Mouse (Mus musculus): ENCODE measurements at regions not wholly inside any gene's neighbourhood (a gene's known extent, or its start where the extent isn't known, plus 50 kb on each side); places are given as distances from the start of the nearest gene placed in this dataset.

DNA sequence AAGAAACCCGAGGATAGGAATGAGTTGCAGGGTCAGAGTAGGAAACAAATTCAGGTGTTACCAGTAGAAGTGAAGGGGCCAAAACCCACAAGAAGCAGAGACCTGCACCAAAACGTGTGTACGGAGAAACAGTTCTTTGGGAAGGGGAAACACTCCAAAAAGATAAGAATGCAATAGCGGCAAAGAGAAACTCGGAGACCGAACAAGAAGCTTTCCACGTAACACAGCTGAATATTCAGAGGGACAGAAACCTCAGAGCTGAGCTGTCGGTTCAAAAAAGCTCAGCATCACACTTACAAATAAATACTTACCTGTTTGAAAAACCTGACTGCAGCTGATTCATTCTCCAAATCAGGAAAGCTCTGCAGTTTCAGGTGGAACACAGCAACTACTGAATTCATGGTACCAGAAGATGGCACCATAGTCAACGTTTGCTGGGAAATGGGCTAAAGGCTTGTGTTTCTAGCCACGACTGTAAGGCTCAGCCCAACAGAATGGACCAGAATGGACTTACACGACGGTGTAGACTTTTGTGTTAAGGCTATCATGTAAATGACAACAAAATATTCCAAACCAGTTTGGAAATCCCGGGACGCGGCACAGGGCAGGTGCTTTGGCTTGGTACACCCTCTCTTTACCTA lies 484.9 kb downstream of the Plcl1 start:
- peak; percentile 50 for DNase-seq

DNA sequence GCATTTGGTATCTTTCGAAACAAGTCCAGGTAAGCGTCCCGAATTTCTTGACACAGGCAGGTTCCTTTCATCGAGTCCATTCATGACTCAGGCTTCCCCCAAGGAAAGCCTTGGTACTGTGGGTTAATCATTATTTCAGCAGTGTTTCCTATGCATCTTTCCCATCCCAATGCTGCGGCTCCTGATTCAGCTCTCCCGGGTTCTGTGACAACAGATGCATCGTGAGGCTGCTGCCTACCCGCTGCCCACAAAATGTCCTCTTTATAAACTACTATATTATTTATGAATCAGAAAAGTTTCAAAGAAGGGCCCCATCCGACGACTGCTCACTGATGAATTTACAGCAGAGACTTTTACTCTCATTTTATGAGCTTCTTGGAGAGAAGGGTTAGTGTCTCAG lies 486.2 kb downstream of the Plcl1 start:
- no peak for DNase-seq

DNA sequence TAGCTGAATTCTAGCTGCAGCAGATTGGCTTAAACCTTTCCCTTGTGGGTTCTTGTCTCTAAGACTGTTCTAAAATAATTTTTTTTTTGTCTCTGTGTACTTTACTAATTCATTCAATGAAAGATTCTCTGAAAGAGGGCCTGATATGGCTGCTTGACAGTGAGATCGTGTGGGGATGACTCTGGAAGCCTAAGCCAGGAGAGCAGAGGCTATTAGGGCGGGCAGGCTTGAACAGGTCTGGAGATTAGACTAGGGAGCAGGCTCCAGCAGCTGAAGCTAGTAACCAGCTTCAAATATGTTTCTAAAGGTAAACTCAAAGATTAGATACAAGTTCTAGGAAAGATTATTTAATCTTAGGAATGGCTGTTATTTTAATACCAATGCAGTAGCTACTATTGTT lies 491.9 kb downstream of the Plcl1 start:
- DNase-seq: no peak

GRCm38 (mm10) chr1:55898031-55898430 lies 492.3 kb downstream of the Plcl1 start:
- DNase-seq: no peak

GRCm38 (mm10) chr1:55900033-55900432 lies 494.3 kb downstream of the Plcl1 start:
- no peak for DNase-seq

DNA sequence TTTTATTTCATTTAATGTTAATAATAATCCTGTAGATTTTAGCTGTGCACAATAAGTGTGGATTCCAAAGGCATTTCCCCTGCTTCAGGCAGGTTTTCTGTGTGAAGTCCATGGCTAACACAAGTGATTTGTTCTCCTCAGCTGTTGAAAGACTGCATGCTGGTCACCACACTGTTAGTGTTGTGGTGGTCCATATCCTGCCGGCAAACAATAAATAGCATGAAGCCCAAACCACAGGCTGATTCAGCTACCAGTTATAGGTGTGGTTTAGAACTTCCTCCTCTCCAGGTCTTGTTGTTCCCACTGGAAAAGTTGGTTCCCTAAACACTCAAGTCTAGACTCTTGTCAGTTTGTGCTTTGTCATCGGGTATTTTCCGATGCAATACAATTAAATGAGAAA lies 497.5 kb downstream of the Plcl1 start:
- DNase-seq: no peak

GRCm38 (mm10) chr1:55904571-55904970 lies 498.9 kb downstream of the Plcl1 start:
- DNase-seq: no peak

DNA sequence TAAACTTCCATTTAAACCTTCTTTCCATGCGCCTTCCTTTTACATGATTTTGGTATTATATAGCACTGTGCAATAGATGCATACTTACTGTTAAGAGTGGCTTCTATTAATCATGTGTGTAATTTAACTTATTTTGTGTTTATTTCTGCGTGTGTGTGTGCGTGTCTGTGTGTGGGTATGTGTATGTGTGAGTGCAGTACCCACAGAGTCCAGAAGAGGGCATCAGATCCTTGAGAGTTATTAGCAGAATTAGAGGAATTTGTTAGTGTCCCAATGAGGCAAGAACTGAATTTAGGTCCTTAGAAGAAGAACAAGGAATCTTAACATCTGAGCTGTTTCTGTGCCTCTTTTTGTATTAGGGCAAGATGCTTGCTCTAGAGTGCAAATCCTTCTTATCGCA lies 499.5 kb downstream of the Plcl1 start:
- no peak for DNase-seq

DNA sequence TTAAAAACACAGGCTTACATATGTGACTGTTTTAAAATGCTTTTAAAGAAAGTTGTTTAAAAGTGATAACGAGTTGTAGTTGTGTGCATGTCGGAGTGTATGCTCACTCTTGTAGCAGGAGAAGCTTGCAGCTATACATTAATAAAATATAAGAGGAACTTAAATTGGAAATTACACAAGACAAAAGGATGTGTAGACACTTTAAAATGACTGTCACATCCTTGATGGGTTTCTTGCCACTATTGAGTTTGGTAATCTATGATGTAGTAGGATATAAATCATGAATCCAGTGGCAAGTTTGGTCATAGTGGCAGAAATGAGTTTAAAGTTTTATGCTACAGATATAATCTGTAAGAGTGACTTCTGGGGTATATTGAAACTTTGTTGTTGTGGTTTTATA lies 504.3 kb downstream of the Plcl1 start:
- no peak for DNase-seq

DNA sequence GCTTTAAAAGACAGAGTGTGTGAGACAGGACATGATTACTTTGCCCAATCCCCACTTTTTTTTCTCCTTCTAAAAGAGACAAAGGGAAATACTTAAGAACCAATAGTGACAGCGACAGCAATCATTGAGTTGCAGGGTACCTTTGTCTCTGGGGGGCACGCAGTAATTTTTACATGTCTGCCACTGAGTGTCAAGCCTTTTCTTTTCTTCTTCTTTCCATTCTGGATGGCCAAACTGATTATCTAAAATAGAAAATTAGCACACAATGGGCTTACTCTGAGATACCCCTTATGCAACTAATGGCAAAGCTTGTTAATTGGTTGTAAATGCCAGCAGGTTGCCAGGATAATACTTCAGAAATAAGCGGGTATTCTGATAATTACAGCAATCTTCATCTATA lies 508.6 kb downstream of the Plcl1 start:
- DNase-seq: no peak

- no peak for DNase-seq
Measured at GRCm38 (mm10) chr1:55915940-55916339, 510.2 kb downstream of the Plcl1 start.

DNA sequence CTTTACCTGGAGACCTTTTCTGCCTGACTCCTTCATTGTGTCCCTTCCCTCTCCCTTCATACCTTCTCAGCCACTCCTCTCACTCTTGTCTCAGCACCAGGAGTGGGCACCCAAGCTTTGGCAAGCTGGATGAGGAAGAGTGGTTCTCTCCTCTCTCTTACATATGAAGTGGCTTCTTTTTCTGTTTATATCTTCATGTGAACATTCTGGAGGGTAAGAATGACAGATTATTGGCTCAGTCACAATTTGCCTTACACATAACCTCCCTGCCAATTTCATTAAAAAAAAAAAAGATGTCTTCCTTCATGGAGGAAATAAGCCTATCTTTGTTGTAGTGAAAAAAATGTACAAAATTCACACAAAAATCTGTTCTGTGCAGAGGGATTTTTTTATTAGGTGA lies 513.8 kb downstream of the Plcl1 start:
- DNase-seq: no peak

DNA sequence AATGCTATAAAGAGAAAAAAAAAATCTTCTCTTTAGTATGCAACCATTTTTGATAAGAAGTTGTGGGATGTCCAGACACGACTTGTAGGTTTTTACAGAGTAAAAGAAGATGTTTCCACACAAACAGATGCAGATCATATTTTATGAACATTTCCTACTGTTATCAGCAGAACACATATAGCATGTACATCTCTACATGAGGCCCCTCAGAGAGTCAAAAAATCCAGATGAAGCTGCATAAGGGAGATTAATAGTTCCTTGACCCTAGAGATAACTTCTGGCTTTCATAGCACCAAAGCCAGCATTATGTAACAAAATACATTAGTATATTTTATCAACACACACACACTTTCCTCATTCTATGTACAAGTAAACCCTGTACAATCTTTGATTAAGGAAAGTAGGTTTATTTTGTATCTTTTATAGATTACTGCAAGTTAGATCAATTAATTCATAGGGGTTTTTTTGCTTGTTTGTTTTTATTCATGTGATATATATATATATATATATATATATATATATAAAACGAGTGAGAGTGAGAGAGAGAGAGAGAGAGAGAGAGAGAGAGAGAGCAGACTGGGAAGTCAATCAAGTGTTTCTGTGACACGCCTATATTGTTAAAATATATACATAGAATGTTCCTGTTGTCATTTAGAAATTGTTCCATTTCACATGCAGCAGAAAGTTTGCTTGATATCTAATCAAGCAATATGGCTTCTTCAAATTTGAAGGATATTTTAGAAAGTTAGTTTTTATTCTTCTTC lies 541.2 kb downstream of the Plcl1 start:
- no peak for DNase-seq

DNA sequence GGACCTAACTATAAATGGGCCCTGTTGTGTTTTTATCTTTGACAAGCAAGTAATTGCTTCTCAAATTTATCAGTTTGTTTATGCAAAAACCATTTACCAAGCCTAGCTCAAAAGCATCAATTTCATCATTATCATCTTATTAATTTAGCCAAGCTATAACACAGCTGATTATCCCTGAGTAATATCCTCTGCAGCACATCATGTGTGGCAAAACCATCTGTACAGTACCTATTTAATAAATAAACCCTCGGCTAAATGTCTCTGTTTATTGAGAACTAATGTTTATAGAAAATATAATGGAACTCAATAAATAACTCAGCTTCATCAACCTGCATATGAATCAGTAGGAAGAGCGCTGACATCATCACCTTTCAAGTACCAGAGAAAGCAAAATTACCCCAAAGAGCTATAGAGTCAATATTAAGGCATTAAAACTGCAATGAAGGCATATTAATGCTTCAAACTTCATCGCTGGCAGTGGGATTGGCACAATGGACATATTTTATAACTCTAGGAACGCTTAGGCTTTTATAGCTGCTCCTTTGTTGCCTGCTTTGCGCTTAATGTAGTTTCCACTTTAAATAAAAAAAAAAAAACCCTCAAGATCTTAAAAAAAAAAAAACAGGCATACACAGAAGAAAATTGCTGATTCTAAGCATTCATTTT lies 542.0 kb downstream of the Plcl1 start:
- DNase-seq: no peak

- no peak for DNase-seq
Measured at GRCm38 (mm10) chr1:55949606-55950005, 543.9 kb downstream of the Plcl1 start.

DNA sequence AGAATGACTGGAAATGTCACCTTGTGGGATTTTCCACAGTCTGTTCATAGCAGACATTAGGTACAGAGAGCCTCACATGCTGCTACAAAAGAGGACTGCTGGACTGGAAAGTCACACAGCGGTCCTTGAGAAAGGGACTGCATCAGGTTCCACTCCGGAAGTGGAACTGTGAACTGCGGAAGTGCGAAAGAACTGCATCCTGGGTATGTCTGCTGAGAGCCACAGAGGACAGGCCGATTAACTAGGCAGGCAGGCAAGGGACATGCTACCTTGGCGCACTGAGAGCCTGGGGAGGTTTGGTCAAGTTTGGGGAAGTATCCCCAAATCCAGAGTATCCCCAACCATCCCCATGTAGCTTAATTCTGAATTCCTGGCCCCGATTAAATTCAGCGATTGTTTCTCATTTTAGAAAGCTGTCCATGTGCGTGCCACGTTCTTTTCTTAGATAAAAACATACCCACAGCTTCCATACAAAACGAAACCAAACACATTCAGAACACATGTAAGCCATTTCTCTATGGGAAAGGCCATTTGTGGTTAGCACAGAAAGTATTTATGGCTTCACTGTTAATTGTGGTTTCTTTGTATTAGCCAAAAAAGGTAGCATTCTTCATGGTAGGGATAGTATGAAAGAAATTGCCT lies 552.2 kb downstream of the Plcl1 start:
- no peak for DNase-seq

DNA sequence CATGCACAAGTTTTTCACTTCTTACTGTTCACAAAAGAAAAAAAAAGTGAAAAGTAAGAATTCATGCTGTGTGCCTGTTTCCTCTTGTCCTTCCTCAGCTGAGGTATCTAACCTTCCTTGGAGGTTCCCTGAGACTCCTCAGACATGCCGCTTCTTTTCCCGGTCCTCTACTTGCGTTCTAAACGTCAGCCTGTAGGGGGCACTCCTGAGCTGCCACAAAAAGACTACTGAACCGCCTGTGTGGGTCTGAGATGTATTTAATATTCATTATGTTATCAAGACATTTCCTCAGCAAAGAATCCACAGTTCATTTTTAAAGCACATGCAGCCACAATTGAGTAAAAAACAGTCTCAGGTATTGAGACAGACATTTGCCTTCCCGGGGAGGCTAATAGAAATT lies 554.6 kb downstream of the Plcl1 start:
- peak; percentile 75 for DNase-seq

DNA sequence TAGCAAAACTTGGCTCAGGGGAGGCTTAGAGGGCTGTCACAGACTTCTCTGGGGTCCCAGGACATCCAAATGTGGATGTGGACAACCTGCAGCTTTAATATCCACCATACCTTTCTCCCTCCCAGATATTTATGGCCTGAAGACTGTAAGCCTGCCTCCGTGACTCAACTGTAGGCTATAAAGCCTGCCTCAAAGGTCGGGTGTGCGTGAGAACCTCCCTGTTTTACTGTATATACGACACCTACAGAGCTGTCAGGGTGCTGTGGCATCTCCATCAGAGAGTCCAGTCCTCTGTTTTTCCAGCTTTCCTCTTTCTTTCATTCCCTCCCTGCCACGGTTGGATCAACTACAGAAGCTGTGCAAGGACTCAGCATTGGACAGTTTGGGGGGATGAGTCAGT lies 558.1 kb downstream of the Plcl1 start:
- DNase-seq: no peak

GRCm38 (mm10) chr1:55966273-55966672 lies 560.6 kb downstream of the Plcl1 start:
- DNase-seq: no peak

- no peak for DNase-seq
Measured at GRCm38 (mm10) chr1:55967869-55968268, 562.1 kb downstream of the Plcl1 start.

DNA sequence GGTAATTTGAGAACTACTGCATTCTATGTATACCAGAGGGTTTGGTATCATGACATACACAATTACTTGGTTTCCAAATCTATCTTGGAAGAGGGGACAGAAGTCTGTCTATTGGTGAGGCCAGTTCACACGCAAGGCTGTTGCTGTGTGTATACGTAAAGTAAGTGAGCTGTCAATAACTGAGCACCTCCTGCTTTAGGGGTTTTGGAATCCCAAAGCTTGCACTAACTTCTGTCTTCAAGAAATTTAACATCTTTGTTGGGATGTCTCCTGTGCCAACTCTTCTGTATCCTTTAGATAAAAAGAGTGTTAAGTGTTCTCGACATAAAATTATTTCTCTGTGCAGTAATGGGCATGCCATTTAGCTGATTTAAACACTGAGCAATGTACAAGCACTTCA lies 572.1 kb downstream of the Plcl1 start:
- no peak for DNase-seq

GRCm38 (mm10) chr1:55983522-55984066 lies 577.9 kb downstream of the Plcl1 start:
- DNase-seq: no peak

DNA sequence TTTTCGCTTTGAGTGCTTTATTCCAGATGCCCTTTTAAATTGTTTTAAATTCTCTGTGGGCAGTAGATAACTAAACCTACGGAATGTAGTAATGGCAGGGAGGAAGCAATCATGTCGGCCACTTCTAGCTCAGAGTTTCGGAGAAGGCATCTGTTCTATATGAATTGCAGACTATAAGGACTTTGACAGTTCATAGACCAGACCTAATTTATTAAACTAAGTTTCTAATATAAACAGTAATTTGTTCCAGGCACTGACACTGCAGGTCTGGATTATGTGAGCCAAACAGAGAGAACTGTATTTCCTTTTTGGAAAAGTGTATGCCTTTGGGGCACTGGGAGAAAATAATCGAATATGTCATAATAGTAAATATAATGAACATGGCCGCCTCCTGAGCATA lies 591.4 kb downstream of the Plcl1 start:
- no peak for DNase-seq
